Mouse (Mus musculus) limb, embryonic 10.5 days (tissue): ENCODE data around the gene Pgap3. TPM values are rescaled to one million over a fixed set of nuclear protein-coding genes. Genes with fewer than 3 reads are reported as not detected.

Source experiments
- DNase-seq: peaks from one replicate; pipeline ENCODE4 v3.0.0-alpha.2; 2017; ENCODE audit warnings: low spot score
- H3K27ac ChIP-seq: fragments of 300-500 bp; sonication (generic); 2 replicates; pipeline ENCODE4 v1.5.1; 2016; ENCODE audit warnings: mild to moderate bottlenecking
- H3K27me3 ChIP-seq: fragments of 300-500 bp; sonication (generic); 2 replicates; pipeline ENCODE4 v1.6.1; 2016; ENCODE audit warnings: low read depth, mild to moderate bottlenecking; ENCODE audit not compliant: poor library complexity, severe bottlenecking
- H3K36me3 ChIP-seq: fragments of 300-500 bp; sonication (generic); 2 replicates; pipeline ENCODE4 v1.6.1; 2016; ENCODE audit warnings: mild to moderate bottlenecking, moderate library complexity
- H3K4me1 ChIP-seq: fragments of 300-500 bp; sonication (generic); 2 replicates; pipeline ENCODE4 v1.6.1; 2016
- H3K4me3 ChIP-seq: fragments of 300-500 bp; sonication (generic); 2 replicates; pipeline ENCODE4 v1.5.1; 2016; ENCODE audit warnings: mild to moderate bottlenecking, moderate library complexity
- H3K9me3 ChIP-seq: fragments of 300-500 bp; sonication (generic); replicated peaks from 2 replicates; pipeline ENCODE4 v1.6.1; 2016; ENCODE audit warnings: mild to moderate bottlenecking
- WGBS: fragments of 180-500 bp; shearing (Covaris S2); methylation state at CpG from one replicate; pipeline ENCODE4 v1.1.7; 2016; 5-methylcytosine and 5-hydroxymethylcytosine counted together
- polyA plus RNA-seq: library from polyadenylated mRNA; unstranded; fragments of >200 nt; fragmentation: Nextera tagmentation; extraction: Ambion mirVana; gene quantifications from 2 replicates; pipeline ENCODE4 v1.2.1, GENCODE M21; 2016

The Pgap3 gene
- polyA plus RNA-seq, 1 experiment from 2014 or later, result 10.5 TPM

DNA sequence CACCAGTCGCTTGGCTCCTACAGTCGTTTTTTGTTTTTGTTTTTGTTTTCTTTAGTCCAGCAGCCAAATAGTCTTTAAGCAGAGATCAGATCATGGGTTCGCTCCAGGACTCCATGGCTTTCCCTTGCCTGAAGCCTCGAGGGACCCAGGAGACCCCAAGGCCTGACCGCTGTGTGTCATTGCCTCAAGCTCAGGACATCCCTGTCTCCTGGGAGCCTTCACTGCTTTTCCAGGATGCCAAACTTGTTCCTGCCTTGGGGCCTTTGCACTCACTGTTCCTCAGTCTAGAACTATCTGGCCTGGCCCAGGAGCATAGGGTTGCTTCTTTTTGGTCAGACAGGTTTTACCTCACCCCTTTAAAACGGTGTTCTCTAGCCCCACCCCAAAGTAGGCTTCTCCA, 6.3 kb upstream of the Pgap3 start:
- Histone ChIP-seq H3K27ac (no peak overlapping the region), H3K36me3 (no peaks in the 10 kb centered on the region), H3K4me1 (peaks cover 13% of the 10 kb centered on the region), H3K4me3 (no peak overlapping the region), H3K9me3 (no peaks in the 10 kb centered on the region), H3K27me3 (peaks cover 18% of the 10 kb centered on the region)
- WGBS, result 76% methylated on average over 6 of the region's 6 CpGs
- no peak for DNase-seq

DNA sequence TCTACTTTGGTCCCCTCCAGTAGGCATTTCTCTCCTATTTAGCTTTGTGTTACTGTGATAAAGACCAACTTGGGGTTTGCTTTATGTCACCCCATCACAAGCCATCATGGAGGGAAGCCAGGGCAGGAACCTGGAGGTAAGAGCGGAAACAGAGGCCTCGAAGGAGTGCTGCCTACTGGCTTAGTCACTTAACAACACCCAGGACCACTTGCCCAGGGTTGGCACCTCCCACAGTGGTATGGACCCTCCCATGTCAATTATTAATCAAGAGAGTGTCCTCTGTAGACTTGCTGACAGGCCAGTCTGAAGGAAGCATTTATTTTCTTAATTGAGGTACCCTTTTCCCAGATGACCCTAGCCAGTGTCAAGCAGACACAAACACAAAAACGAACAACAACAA, 526 bp upstream of the Pgap3 start:
- Histone ChIP-seq H3K27me3 (no peaks in the 10 kb centered on the region), H3K4me1 (peaks cover 16% of the 10 kb centered on the region), H3K36me3 (no peaks in the 10 kb centered on the region), H3K4me3 (peak overlapping the region; percentile 83), H3K9me3 (no peaks in the 10 kb centered on the region), H3K27ac (peak overlapping the region; percentile 97)
- DNase-seq, result no peak
- WGBS, result 61% methylated on average over 3 of the region's 3 CpGs

- Histone ChIP-seq H3K27ac (0 out of 2 replicates have a peak overlapping the region, but pooled peaks have one; percentile 3), H3K4me3 (no peak overlapping the region), H3K27me3 (peaks cover 16% of the 10 kb centered on the region; the same call in 1 of the 2 replicates), H3K9me3 (no peaks in the 10 kb centered on the region), H3K36me3 (no peaks in the 10 kb centered on the region; the same call in 1 of the 2 replicates), H3K4me1 (peaks cover 21% of the 10 kb centered on the region)
- WGBS, result 90% methylated on average over 7 of the region's 7 CpGs
- DNase-seq, result no peak
Observed at GRCm38 (mm10) chr11:98397946-98398345, 2.3 kb downstream of the Pgap3 start.

DNA sequence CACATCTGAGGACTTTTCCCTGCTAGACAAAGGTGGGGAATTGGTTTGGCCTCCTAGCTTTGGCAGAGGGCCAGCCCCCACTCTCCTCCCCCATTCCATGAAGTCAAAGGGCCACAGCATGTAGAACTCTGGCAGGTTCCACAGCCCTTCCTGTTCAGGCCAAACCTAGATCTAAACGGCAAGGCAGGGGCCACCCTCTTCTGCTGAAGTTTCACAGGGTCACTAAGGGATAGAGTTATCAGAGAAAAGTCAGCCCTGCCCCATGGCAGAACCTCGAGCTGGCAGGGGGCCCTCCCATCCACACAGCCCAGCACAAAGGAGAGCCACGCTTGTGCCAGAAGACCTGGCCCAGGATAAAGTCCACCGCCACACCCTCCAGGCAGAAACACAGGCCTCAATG, 5.2 kb downstream of the Pgap3 start:
- no peak overlapping the region for H3K27ac ChIP-seq
- 60% methylated on average over 4 of the region's 4 CpGs for WGBS
- H3K4me1 ChIP-seq, result peaks cover 31% of the 10 kb centered on the region
- peaks cover 45% of the 10 kb centered on the region for H3K27me3 ChIP-seq
- DNase-seq, result no peak
- H3K9me3 ChIP-seq, result no peaks in the 10 kb centered on the region
- H3K36me3 ChIP-seq, result no peaks in the 10 kb centered on the region; the same call in 1 of the 2 replicates
- no peak overlapping the region for H3K4me3 ChIP-seq

DNA sequence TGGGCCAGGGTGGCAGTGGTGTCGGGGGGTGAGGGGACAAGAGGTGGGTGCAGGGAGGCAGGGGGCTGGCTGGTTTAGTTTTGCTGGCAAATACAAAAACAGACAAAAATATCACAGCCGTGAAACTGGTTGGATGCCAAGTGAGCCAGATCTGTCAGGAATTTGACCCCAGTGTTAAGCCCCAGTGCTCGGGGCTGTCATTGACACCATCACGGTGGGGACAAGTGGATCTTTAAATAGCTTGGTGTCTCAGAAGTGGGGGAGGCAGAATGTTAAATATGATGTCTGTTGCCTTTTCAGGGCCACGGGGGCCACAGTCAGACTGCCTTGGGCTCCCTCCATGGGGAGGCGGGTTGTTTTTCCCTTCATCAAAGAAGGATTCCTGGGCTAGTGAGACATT, 6.0 kb downstream of the Pgap3 start:
- no peak for DNase-seq
- 49% methylated on average over 6 of the region's 6 CpGs for WGBS
- Histone ChIP-seq H3K36me3 (no peaks in the 10 kb centered on the region; the same call in 1 of the 2 replicates), H3K4me1 (peaks cover 24% of the 10 kb centered on the region), H3K9me3 (no peaks in the 10 kb centered on the region), H3K4me3 (no peak overlapping the region), H3K27ac (no peak overlapping the region), H3K27me3 (peaks cover 53% of the 10 kb centered on the region)

- no peak for DNase-seq
- Histone ChIP-seq H3K4me3 (no peak overlapping the region), H3K36me3 (no peaks in the 10 kb centered on the region; the same call in 1 of the 2 replicates), H3K27ac (no peak overlapping the region), H3K27me3 (peaks cover 63% of the 10 kb centered on the region), H3K4me1 (peaks cover 22% of the 10 kb centered on the region), H3K9me3 (no peaks in the 10 kb centered on the region)
- WGBS, result 73% methylated on average over 6 of the region's 6 CpGs
Observed at GRCm38 (mm10) chr11:98393317-98393716, 7.0 kb downstream of the Pgap3 start.

DNA sequence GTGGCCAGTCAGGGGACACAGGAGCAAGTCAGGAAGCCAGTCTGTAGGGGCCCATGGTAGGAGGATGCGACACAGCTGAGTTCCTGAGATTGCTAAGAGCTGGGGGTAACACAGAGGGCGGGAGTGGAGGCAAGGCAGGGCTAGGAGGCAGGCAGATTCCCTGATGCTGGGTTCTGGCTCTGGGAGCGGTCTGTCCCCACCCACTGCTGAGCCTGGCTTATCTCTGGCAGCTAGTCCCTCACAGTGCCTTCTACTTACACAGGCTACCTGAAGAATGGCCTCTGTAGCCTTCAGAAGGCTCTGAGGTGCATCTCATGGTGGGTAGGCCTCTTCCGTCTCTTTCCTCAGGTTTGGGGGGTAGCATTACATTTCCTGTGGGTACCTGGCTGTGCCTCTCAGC, 7.6 kb downstream of the Pgap3 start:
- DNase-seq, result no peak
- 31% methylated on average over 4 of the region's 4 CpGs for WGBS
- Histone ChIP-seq H3K4me1 (peaks cover 25% of the 10 kb centered on the region), H3K36me3 (no peaks in the 10 kb centered on the region; the same call in 1 of the 2 replicates), H3K4me3 (peak overlapping the region; percentile 9; the same call in 1 of the 2 replicates), H3K27me3 (peaks cover 69% of the 10 kb centered on the region), H3K27ac (peak overlapping the region; percentile 28; the same call in 1 of the 2 replicates), H3K9me3 (no peaks in the 10 kb centered on the region)

DNA sequence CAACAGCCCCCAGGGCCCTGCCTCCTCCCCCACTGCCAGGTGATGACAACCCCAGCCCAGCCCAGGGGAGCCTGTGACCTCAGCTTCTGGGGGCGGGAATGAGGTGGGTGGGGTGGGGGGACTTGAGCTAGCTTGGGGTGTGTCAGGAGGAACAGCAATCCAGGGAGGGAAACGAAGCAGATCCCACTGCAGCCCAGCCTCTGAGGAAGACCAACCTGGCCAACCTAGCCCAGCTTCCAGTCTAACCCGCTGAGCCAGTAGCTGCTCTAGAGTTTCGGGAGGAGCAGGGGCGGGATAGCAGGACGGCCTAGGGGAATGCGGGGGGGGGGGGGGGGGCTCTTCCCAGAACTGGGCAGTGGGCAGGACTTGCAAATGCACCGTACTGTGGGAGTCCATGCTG, 8.3 kb downstream of the Pgap3 start:
- Histone ChIP-seq H3K27me3 (peaks cover 75% of the 10 kb centered on the region), H3K36me3 (no peaks in the 10 kb centered on the region; the same call in 1 of the 2 replicates), H3K27ac (no peak overlapping the region), H3K9me3 (no peaks in the 10 kb centered on the region), H3K4me3 (peak overlapping the region; percentile 9; the same call in 1 of the 2 replicates), H3K4me1 (peaks cover 26% of the 10 kb centered on the region)
- DNase-seq, result no peak
- 9% methylated on average over 6 of the region's 8 CpGs for WGBS

GRCm38 (mm10) chr11:98390141-98390540, 10.1 kb downstream of the Pgap3 start:
- H3K9me3 ChIP-seq, result no peaks in the 10 kb centered on the region
- H3K36me3 ChIP-seq, result no peaks in the 10 kb centered on the region; the same call in 1 of the 2 replicates
- peaks cover 35% of the 10 kb centered on the region for H3K4me1 ChIP-seq
- no peak for DNase-seq
- H3K27ac ChIP-seq, result no peak overlapping the region
- H3K4me3 ChIP-seq, result no peak overlapping the region
- peaks cover 94% of the 10 kb centered on the region for H3K27me3 ChIP-seq
- WGBS, result 68% methylated on average over 12 of the region's 12 CpGs

DNA sequence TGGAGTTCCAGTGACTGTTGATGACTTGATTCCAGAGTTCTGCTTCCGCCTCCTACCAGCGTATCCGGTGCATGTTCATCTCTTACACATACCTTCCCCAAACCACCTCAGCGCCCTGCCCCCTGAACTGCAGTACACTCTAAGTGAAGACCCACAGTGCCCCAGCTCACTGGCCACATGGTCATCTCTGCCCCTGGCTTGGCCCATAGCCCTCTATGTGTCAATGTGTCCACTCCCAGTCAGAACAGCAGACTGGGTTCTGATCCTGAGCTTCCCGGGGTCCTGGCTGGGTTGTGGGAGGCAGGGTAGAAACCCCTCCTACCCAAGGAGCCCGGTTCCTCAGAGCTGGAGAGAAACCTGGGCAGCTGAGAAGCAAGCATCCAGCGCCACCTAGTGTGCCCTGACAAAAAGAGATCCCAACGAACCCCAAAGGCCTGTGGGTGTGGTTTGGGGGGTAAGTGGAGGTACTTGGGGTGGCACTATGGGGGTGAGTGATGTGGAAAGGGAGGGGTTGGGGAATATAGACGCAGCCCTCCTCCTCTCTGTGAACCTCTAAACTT, 11.0 kb downstream of the Pgap3 start:
- WGBS, result 29% methylated on average over 9 of the region's 9 CpGs
- H3K9me3 ChIP-seq, result no peaks in the 10 kb centered on the region
- H3K27ac ChIP-seq, result no peak overlapping the region
- no peak for DNase-seq
- H3K4me1 ChIP-seq, result peaks cover 35% of the 10 kb centered on the region
- no peaks in the 10 kb centered on the region; the same call in 1 of the 2 replicates for H3K36me3 ChIP-seq
- H3K27me3 ChIP-seq, result peaks cover 100% of the 10 kb centered on the region
- no peak overlapping the region for H3K4me3 ChIP-seq

GRCm38 (mm10) chr11:98388282-98388681, 12.0 kb downstream of the Pgap3 start:
- peaks cover 32% of the 10 kb centered on the region for H3K4me1 ChIP-seq
- WGBS, result 76% methylated on average over 10 of the region's 10 CpGs
- no peak for DNase-seq
- no peaks in the 10 kb centered on the region; the same call in 1 of the 2 replicates for H3K36me3 ChIP-seq
- H3K4me3 ChIP-seq, result no peak overlapping the region
- peaks cover 100% of the 10 kb centered on the region for H3K27me3 ChIP-seq
- no peaks in the 10 kb centered on the region for H3K9me3 ChIP-seq
- no peak overlapping the region for H3K27ac ChIP-seq

GRCm38 (mm10) chr11:98387056-98387577, 13.2 kb downstream of the Pgap3 start:
- H3K4me1 ChIP-seq, result peaks cover 23% of the 10 kb centered on the region
- peaks cover 92% of the 10 kb centered on the region for H3K27me3 ChIP-seq
- WGBS, result 49% methylated on average over 14 of the region's 14 CpGs
- no peaks in the 10 kb centered on the region for H3K36me3 ChIP-seq
- H3K4me3 ChIP-seq, result peak overlapping the region; percentile 15
- no peaks in the 10 kb centered on the region for H3K9me3 ChIP-seq
- no peak for DNase-seq
- no peak overlapping the region for H3K27ac ChIP-seq

DNA sequence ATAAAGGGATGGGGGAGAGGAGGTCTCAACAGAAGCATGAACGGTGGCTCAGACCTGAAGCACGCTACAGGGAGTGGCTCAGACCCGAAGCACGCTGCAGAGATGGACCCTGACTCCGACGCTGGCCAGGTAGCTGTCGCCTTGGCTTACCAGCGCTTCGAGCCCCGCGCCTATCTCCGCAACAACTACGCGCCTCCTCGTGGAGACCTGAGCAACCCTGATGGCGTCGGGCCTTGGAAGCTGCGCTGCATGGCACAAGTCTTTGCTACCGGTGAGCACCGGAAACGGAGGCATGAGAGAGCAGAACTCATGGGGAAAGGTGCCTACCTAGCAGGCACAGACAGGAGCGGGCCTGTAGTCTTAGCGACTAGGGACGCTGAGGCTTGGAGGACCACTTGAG, 13.7 kb downstream of the Pgap3 start:
- Histone ChIP-seq H3K27ac (0 out of 2 replicates have a peak overlapping the region, but pooled peaks have one; percentile 27), H3K4me3 (peak overlapping the region; percentile 15), H3K4me1 (peaks cover 17% of the 10 kb centered on the region), H3K27me3 (peaks cover 87% of the 10 kb centered on the region), H3K9me3 (no peaks in the 10 kb centered on the region), H3K36me3 (peaks cover 3% of the 10 kb centered on the region; the same call in 1 of the 2 replicates)
- 17% methylated on average over 24 of the region's 24 CpGs for WGBS
- DNase-seq, result peak; percentile 49
